Mouse (Mus musculus): ENCODE measurements around the gene Zbtb8a.

DNA sequence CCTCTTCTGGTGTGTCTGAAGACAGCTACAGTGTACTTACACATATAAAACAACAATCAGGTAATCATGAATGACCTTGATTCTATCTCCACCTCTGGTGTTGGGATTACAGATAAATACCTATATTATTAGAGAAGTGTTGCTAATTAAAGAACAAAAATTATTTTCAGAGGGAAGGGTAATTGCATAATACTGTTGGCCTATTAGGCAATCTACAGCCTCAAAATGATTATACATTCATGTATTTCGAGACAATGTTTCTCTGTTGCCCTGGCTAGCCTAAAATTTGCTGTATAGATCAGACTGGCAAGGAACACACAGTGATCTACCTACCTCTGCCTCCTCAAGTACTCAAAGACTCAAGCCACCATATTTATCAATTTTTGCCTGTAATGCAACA lies 54.4 kb downstream of the Zbtb8a start:
- TF ChIP-seq CTCF (IDR thresholded peaks at IDR 0.05 in 2 of 3, conservative IDR thresholded peaks at IDR 0.05 in 1 of 3; ENCODE audit: control insufficient read depth in 1 of 3, insufficient read depth in 1 of 3, low read depth in 2 of 3, low read length in 3 of 3, poor library complexity in 1 of 3, severe bottlenecking in 1 of 3) (no peak), POLR2A (IDR thresholded peaks at IDR 0.05; ENCODE audit: control insufficient read depth in 1 of 2, insufficient read depth in 1 of 2, low read depth in 1 of 2, low read length in 2 of 2, poor library complexity in 1 of 2) (no peak), MAZ (IDR thresholded peaks at IDR 0.05; ENCODE audit: low read depth, low read length) (no peak), SIN3A (IDR thresholded peaks at IDR 0.05; ENCODE audit: low read length) (no peak), MYC (IDR thresholded peaks at IDR 0.05; ENCODE audit: low read depth, low read length) (no peak), USF2 (IDR thresholded peaks at IDR 0.05; ENCODE audit: borderline replicate concordance in 1 of 2, insufficient read depth in 1 of 2, low read depth in 1 of 2, low read length in 2 of 2) (no peak)

Data from MEL (cell line).